Mouse (Mus musculus) right cerebral cortex, postnatal 14 days (tissue): Measurements from ENCODE around the gene Tas2r117.

Experiments
- DNase-seq: peaks from one replicate; pipeline ENCODE4 v3.0.0; 2022

Tas2r117 gene

DNA sequence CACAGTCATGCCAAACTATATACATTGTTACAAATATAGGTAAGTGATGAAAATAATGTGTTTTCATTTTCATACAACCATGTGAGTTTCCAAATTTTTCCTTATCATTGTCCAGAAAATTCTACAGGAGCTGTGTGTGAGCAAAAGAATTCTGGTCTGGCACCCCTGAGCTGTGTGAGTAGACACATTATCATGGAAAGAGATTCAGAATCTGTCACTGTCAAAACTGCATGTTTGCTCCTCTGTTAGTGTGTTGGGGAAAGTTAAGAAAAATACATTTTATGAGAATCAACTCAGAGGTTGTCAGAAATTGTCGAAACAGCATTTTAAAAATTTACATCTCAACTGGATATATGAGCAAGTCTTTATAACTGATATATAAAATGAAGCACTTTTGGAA lies at the start of gene Tas2r117:
TSS of gene Tas2r117 (plus strand) at position 301 of the 400 bp plus-strand sequence.
- no peak for DNase-seq

- DNase-seq = no peak
These were observed 48.2 kb upstream of the Tas2r117 start, which contains the start of gene Tas2r124 for GRCm38 (mm10) chr6:132754430-132754829. Gene Tas2r124 (plus strand): TSS chr6:132754730.

DNA sequence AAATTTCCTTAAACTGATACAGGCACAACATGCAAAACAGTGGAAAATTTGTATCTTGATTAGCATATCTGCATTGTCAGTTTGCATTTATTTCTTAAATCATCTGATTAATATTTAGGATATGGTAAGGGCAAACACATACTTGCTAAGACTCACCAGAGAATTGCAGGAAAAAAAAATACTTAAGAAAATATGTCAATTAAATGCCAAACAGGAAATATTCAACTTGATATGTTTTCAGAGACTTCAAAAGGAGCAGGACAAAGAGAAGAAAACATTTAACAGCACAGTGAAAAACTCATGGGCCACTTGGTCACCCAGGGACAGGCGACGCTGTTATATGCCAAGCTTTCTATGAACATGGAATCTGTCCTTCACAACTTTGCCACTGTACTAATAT lies 40.8 kb upstream of the Tas2r117 start, which contains the start of gene Tas2r102:
TSS of gene Tas2r102 (plus strand) at position 301 of the 400 bp plus-strand sequence.
- DNase-seq = no peak

- no peak for DNase-seq
These were observed 24.6 kb upstream of the Tas2r117 start, which contains the start of gene Tas2r136 for GRCm38 (mm10) chr6:132778062-132778461. Gene Tas2r136 (minus strand): TSS chr6:132778162.

GRCm38 (mm10) chr6:132795393-132795792 lies 7.2 kb upstream of the Tas2r117 start:
- no peak for DNase-seq

GRCm38 (mm10) chr6:132846842-132847241 lies 44.2 kb downstream of the Tas2r117 start, which contains the start of gene Tas2r123:
Gene Tas2r123 (plus strand): TSS chr6:132847142.
- no peak for DNase-seq
